Mouse (Mus musculus) cerebellum, adult (tissue): ENCODE measurements around the gene Slc24a3.

Experiments used
- ATAC-seq: cut with Nextera tagmentation; 2 replicates; pipeline ENCODE4 v1.9.2; 2017; ENCODE audit warnings: mild to moderate bottlenecking, moderate library complexity, mixed read lengths; ENCODE audit not compliant: insufficient number of reproducible peaks, low FRiP score, low TSS enrichment

Slc24a3 gene

DNA sequence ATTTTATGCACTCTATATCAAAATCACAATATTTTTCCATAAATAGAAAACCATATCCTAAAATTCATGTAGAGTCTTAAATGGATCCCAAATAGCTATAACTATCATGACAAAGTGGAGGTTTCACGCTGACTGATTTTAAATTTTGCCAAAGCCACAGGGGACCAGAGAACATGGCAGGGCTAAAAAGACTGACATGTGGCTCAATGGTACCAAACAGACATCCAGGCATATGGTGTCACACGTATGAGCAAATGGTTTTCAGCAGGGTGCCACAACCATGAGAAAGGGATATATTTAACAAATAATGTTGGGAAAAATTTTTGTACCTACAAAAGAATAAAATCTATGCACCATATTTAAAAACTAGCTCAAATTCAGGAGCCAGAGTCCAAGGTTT lies 173.3 kb downstream of the Slc24a3 start:
- ATAC-seq, result 0 out of 2 replicates have a peak, but pooled peaks have one; percentile 64

DNA sequence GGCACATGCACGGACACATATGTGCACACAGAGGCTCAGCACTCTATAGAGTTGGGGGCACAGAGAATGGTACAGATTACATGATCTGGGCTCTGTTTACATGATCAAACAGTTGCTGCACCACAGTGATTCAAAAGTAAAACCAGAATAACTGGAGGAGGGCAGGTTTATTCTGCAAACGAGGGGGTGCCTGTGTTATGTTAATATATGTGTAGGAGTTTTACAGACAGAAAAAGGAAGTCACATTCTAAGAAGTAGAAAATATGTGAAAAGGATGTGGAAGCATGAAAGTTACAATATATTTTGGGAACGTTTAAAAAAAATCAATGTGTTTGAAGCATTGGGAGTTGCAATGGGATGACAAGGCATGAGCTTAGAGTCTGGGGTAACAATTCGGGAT lies 175.4 kb downstream of the Slc24a3 start:
- no peak for ATAC-seq

DNA sequence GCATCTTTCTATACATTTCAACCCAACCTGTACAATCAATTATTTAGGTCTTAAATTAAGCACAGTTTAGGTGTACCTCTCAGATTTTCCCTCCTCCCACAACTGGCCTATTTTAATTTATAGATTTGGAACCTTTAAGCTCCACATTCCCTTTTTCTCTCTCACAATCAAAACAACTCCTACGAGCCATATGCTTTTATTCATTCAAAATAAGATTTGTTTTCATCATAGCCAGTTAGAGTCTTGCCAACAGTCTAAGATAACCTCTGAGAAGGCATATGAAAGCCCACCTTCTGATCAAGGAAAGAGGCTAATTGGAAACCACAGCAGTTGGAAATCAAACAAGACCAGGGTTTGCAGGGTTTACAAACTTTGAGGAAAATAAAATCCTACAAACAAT lies 177.0 kb downstream of the Slc24a3 start:
- no peak for ATAC-seq

DNA sequence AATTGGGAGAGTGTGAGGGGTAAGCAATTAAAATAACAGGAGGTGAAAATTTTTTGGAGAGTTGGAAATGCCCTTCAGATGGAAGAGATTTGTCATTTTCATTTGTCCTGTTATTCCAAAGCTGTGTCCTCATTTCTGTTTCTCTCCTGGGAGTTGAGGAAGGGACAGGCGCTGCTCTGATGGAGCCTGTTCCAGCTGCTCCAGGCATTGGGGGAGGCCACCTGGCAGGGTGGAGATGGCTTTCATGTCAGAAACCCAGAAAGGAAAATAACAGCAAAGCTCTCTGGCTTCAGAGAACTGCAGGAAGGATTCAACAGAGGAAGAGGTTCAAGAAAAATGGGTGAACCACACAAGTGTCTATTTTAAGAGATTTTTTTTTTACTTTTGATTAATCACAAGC lies 186.2 kb downstream of the Slc24a3 start:
- ATAC-seq, result no peak

DNA sequence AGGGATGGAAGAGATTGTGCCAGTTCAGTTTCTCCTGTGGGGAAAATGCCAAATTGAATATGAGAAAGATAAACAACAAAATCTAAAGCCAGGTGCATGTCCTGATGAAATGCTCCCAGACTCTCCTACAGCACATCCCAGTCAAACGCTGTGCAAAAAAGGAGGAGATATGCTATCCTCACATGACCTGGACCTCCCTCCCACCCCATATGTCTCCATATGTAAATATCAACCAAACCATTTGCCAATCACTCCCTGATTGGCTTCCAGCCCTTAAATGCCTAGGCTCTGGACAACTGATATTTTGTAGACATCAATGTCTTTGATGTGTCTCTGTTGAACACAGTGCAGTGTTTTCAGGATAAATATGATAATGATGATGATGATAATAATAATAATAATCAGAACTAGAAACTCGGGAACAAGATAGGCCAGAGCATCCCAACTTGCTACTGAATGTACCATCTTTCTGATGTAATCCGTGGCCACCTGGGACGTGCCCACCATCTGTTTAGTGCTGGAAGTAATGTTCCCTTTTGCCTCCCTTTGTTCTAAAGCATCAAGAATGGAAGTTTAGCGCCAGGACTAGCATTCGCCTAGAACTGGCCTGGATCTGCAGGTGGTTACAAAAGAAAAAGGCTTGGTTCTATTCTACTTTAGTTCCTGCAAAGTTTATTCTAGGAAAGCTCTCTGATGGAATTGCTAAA lies 190.8 kb downstream of the Slc24a3 start:
- ATAC-seq, result peak; percentile 71

DNA sequence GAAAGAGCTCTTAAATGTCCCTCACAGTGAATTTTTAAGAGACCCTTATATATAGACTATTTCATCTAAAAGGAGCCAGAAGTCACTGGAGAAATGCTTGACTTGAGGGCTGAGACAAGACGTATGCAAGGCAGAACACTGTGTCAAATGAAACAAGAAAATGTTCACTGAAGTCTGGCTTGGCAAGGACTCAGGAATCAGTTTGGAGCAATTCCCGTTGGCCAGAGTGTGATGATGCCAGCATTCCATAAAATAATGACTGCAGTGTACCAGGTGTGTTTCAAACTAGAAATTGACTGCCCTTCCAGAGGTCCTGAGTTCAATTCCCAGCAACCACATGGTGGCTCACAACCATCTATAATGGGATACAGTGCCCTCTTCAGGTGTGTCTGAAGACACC lies 196.1 kb downstream of the Slc24a3 start:
- no peak for ATAC-seq

DNA sequence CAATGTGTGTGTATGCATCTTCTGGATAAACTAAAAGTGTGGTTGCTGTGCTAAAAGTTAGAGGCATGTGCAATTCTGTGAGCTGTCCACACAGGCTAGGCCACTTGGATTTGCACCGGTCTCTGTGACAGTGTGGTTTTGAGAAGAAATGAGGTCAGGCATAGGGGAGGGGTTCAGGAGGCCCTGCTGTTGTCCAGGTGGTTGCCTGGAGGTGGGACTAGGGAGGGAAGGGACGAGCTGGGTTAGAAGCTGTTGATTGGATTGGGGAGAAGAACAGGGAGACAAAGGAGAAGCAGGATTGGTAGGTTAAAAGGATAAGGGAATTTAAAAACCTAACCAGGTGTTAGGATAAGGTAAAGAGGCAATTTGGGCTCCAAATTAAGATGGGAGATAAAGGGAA lies 201.1 kb downstream of the Slc24a3 start:
- ATAC-seq, result peak; percentile 87

DNA sequence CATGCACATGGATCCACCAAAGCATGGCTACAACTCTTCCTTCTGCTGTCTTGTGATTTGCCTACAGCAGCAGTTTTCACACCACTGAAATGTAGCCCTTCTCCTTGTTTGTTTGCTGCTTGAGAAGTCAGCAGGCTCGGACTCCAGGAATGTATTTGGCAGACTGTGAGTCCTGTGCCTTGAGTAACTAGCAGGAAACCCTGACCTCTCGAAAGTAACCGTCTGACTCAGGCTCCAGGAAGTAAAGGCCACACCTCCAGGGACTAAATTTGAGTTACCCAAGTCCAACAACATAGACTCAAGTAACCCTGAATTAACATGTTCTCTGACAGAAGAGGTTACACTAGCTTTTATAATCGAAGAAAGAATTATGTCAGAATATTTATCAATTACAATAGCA lies 203.2 kb downstream of the Slc24a3 start:
- ATAC-seq, result no peak

DNA sequence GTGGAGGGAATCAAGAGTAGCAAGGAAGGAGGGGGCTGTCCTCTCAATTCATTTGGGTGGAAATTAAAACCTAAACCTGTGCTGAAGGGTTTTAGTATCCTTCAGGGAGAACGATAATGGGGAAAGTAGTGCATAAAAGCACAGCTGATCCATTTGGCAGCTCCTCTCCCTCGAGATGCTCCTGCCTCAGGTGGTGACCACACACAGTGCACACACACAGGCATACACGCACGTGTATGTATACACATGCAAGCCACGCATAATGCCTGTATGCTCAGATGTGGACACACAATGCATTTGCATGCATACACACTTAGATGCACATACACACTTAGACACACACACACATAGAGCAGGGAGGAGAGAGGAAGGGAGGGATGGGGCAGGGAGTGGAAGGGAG lies 206.2 kb downstream of the Slc24a3 start:
- no peak for ATAC-seq

DNA sequence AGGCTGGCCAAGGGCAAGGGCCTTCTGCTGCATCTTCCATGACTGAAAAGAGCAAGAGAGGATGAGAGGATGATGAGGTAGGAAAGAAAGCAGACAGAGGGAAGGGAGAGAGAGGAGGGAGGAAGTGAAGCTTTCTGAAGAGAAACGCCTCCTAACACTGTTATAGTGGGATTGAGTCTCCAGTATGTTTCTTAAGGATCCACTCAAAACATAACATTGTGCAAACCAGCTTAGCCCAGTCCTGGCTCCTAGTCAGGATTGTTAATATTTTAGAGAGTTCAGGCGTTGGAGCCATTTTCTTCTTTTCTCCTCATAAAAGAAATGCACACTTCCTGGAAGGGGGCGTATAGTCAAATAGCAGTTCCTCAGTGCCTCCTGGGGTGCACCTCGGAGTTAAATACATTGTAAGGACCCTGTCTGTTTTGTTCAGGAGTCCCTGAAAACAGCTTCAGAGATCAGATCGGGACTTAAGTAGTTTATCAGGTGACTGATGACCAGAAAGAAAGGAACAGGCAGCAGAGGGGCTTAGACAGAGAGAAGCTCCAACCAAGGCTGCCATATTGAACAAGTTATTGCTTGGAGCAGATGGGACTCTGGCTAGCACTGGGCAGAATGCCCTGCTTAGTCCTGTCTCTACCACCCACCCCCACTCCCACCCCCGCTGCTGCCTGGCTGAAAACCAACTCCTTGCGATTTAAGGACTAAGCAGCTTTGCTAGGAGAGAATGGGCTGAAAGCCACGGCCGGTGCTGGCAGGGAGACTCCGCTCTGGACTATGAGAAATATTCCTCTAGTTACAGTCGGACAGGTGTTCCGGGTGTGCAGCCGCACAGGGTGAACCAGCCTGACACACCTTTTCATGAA lies 215.6 kb downstream of the Slc24a3 start:
- peak; percentile 83 for ATAC-seq

DNA sequence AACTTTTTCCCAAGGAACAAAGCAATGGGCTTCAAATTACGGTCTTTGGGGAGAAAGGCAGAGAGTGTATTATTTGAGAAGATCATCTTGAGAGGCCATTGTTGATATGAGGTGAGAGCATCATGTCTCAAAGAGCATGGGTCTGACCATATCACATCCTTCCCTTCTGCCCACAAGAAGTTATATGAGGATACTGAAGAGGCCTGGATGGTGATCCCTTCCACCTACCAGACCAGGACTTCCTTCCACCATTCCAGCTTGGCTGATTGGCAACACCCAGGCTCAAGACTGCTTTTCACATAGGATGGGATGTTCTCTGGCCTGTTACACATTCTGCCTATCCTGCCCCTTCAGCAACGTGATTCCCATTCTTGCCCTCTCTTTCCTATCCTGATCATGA lies 216.7 kb downstream of the Slc24a3 start:
- ATAC-seq, result no peak

DNA sequence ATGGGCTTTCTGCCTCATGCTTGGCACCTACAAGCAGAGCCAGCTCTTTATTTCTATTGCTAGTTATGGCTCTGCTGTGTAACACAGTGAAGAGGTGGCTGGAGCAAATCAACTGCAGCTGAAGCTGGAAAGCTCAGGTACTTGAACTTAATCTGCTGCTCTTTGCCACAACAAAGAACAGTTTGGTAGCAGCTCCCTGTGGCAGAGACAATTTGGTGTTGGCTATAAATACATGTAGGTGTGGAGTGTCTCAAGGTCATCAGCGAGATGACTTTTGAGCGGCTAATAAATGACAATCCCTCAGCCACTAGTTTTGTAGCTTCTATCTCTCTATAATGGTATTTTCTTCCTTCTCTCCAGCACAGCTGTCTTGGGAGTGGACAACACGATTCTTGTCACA lies 217.7 kb downstream of the Slc24a3 start:
- no peak for ATAC-seq

DNA sequence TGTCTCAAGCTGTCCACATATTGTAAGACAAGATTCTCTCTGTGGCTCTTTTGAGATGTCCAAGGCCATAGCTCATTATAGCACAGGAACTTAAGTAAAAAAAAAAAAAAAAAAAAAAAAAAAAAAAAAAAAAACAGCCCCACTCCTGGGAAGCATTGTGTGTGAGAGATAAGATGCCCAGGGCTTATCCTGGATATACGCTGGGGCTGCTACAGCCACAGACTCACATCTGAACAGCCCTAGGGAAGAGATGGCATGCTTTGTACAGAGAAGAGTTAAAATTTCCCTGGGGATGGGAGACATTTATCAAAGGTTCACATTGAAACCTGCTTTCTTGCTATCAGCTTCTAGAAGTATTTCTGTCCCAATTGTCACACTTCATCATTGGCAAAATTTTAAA lies 218.2 kb downstream of the Slc24a3 start:
- ATAC-seq, result no peak

DNA sequence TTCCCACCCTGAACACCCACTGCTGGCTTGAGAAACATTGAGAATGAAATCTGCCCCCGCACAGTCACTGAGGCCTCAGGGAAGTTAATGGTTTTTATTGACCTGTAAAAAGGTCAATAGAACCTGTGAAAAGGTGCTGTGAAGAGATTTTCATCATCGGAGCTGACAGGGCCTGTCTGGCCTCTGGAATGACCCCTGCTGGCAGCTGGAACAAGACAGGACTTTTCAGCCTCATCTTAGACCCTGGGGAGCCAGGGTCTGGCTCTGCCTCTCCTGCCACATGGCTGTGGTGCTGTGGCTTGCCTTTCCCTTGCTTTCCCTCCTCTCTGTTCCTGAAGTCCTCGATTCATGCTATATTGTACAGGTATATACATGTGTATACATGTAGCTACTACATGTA lies 228.2 kb downstream of the Slc24a3 start:
- ATAC-seq, result no peak

DNA sequence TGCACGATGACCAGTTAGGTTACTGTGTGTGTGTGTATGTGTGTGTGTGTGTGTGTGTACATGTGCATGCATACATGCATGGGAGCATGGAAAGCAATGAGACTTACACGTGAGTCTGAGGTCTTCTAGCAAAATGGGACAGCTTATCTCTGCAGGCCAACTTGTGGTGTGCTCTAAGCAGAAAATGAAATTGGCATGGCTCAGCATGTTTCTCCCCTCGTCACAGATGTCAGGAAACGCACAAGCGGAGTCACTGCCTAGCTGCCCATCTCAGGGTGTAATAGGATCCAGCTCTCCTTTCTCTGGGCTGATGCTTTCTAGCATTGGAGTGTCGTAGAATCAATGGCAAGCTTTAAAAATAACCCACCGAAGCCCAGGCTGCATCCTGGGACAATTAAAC lies 229.0 kb downstream of the Slc24a3 start:
- no peak for ATAC-seq

DNA sequence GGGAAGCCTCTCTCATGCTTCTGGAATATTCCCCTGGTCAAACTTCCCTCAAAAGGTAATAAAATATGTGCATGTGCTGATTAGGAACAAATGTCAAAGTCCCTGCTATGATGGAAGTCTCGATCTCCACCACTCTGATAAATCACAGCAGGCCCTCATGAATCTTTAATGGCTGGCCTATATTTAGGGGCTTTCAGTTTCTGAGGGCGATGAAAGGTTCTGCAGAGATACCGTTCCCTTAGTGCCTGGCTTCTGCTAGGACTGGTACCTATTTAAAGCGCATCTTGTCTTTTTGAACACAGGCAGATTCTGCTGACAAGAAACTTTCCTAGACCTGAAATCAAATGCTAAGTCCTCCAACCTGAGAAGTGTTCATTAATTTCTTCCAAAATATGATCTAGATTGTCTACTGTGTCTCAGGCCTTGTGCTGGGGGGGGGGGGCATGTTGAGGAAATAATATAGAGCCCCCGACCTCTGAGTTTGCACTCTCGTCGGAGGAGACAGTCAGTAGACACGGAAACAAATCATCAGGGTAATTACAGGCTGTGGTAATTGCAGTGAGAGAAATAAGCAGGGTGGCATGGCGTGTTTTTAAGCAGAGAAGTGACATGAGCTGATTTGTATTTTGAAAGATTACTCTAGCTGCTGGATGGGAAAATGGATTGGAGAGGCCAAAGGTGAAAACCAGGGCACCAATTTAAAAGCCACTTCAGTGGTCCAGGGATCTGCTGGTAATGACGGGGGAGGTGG lies 230.1 kb downstream of the Slc24a3 start:
- ATAC-seq, result no peak

DNA sequence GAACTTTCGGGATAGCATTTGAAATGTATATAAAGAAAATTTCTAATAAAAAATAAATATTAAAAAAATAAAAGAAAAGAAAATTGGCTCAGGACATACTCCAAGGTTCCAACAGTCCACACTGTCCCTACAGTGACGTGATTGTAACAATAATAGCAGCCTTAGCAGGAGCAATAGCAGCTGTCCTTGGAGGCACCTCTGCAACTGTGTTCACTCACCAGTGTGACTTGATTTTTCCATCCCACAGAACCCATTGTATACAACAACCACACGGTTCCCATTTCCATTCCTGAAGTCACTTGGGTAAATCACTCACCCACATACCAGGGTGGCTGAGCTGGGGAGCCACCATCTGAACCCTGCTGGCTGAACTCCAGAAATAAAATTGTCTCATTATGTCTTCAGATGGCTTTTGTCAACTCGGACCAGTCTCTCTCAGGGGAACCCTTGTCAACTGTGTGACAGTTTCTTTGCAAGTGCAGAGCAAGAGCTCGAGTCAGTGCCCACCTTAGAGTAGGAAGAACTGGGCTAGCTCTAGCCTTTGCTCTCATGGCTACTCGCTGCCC lies 233.8 kb downstream of the Slc24a3 start:
- no peak for ATAC-seq

DNA sequence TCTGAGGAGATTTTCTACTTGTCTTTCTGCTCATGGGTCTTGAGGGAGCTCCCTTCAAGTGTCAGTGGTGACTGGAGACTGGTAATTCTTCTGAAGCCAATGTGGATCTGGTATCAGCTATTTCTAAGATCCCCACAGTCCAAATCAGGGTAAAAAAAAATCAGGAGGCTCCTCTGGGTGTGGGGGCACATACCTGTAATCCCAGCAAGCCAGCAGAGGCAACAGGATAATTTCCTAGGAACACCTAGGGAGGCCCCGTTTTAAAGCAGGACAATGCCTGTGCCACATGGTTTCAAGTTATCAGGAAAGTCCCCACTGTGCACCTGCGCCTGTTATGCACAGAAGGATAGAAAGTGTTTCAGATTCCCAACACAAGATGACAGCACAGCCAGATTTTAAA lies 234.4 kb downstream of the Slc24a3 start:
- no peak for ATAC-seq

DNA sequence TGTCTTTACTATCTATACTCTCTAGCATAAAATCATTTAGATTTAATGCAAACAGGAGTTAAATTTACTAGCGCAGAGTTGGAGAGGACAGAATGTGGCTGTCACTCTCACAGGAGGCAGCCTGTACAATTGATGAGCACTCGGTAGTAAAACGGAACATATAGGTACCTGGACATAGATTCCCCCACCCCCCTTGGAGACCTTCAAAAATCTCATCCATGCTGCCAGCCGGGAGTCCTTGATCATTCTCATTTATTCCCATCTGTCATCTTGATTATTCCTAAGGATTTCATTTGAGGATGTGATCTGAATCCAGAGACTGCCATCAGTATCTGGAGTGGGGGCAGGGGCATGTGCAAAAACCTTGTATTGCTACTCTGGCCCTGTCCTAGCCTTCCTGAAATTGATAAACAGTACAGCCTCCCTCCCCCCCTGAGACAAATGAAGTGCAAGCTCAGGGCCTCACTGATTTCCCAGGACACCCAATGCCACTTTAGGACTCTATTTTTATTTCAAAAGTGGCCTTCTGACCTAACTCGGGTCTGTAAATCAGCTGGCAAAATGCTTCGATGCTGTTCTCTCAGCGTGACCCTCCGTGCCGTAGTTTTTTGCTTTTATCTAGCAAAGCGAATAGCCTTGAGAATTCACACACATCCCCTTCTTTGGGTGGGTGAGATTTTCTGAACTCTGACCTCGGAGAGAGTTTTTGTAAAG lies 237.4 kb downstream of the Slc24a3 start:
- ATAC-seq, result no peak

DNA sequence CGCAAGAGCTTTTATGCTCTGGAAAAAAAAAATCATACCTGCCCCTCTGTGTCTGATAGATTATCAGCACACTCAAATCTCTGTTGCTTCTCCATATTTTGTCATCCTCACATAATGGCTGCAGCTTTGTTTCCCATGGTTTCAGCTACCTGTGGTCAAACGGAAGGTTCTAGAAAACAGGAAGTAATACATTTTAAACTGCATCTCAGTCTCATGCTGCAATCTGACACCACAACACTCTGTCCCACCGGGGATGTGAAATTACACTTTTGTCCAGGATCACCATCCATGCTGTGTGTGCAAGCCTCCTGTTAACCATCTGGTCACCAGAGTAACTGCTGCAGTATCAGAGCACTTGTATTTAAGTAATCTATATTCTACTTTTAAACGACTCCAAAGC lies 238.2 kb downstream of the Slc24a3 start:
- no peak for ATAC-seq
